Mouse (Mus musculus) hindbrain, embryonic 14.5 days (tissue): Measurements from ENCODE around the gene Rras2. TPM values are rescaled to one million over a fixed set of nuclear protein-coding genes. Genes with fewer than 3 reads are reported as not detected.
A peak's percentile ranks its signal among the peaks of the same experiment; 100 is the strongest.

Source experiments
- ATAC-seq: fragments of 200-750 bp; cut with Nextera tagmentation; 2 replicates; pipeline ENCODE4 v1.8.0; 2017; ENCODE audit warnings: moderate number of reproducible peaks, mild to moderate bottlenecking, moderate TSS enrichment, moderate library complexity; ENCODE audit not compliant: low FRiP score
- DNase-seq: peaks from one replicate; pipeline ENCODE4 v3.0.0-alpha.2; 2015; ENCODE audit warnings: low spot score
- H3K27ac ChIP-seq: fragments of 300-500 bp; sonication (generic); 2 replicates; pipeline ENCODE4 v1.5.1; 2014; ENCODE audit warnings: mild to moderate bottlenecking, moderate library complexity
- H3K27me3 ChIP-seq: fragments of 300-500 bp; sonication (generic); 2 replicates; pipeline ENCODE4 v1.6.1; 2014; ENCODE audit warnings: mild to moderate bottlenecking, low read length, mixed read lengths; ENCODE audit not compliant: control insufficient read depth, insufficient read depth
- H3K36me3 ChIP-seq: fragments of 300-500 bp; sonication (generic); replicated peaks from 2 replicates; pipeline ENCODE4 v1.6.1; 2014; ENCODE audit not compliant: control insufficient read depth, insufficient read depth
- H3K4me1 ChIP-seq: fragments of 300-500 bp; sonication (generic); replicated peaks from 2 replicates; pipeline ENCODE4 v1.6.1; 2014; ENCODE audit warnings: antibody characterized with exemption, low read length, mixed read lengths; ENCODE audit not compliant: control insufficient read depth, insufficient read depth
- H3K4me2 ChIP-seq: fragments of 300-500 bp; sonication (generic); replicated peaks from 2 replicates; pipeline ENCODE4 v1.6.1; 2014; ENCODE audit warnings: mild to moderate bottlenecking, moderate library complexity
- H3K4me3 ChIP-seq: fragments of 300-500 bp; sonication (generic); replicated peaks from 2 replicates; pipeline ENCODE4 v1.5.1; 2014; ENCODE audit warnings: mild to moderate bottlenecking, low read length
- H3K9ac ChIP-seq: fragments of 300-500 bp; sonication (generic); 2 replicates; pipeline ENCODE4 v1.6.1; 2014
- H3K9me3 ChIP-seq: fragments of 300-500 bp; sonication (generic); 2 replicates; pipeline ENCODE4 v1.6.1; 2016; ENCODE audit warnings: low read length; ENCODE audit not compliant: control insufficient read depth
- WGBS: fragments of 180-500 bp; shearing (Covaris S2); extraction: QIAGEN DNeasy Blood & Tissue Kit; methylation state at CpG from one replicate; pipeline ENCODE4 v1.1.7; 2014; 5-methylcytosine and 5-hydroxymethylcytosine counted together
- polyA plus RNA-seq: library from polyadenylated mRNA; unstranded; fragments of >200 nt; fragmentation: Nextera tagmentation; extraction: Ambion mirVana; gene quantifications from 2 replicates; pipeline ENCODE4 v1.2.1, GENCODE M21; 2014

Gene Rras2
- polyA plus RNA-seq, 1 experiment from 2014 or later: 23.9 TPM

DNA sequence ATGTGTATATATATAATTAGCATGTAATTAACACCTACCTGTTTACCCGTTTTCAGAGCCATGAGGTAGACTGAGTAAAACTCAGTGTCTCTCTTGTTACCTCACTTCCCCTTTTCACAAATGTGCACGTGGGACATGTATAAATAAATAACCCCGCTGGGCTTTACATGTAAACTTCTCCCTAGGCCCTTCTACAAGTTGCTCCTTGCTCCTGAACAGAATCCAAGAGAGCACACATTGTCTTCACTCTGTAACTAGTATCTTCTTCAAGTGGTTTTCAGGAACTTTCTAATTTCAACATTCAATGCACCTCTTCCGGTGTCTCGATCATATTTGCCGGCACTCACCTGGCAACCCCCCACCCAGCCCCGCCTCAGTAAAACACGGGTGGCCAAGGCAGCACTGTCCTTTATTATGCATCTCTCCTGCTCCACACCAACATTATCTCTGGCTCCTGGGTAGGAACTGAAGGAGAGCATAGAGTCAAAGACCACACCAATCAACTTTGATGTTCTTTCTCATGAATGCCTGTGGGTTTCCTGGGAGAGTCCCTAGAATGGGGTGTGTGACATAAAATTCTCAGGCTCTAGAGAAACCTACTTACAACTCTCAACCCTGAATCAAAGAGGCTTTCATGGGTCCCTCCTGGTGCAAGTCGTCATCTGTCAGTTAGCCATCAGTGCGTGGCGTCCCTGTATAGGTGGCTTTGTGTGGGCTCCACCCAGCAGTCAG lies 47.7 kb downstream of the Rras2 start:
- H3K4me3 ChIP-seq: no peak overlapping the region
- WGBS: 84% methylated on average over 11 of the region's 11 CpGs
- DNase-seq (no peak), ATAC-seq (no peak)
- no peaks in the 10 kb centered on the region for H3K36me3 ChIP-seq
- H3K27ac ChIP-seq: no peak overlapping the region
- H3K27me3 ChIP-seq: no peaks in the 10 kb centered on the region
- no peaks in the 10 kb centered on the region for H3K9me3 ChIP-seq
- no peak overlapping the region for H3K4me2 ChIP-seq
- H3K9ac ChIP-seq: no peak overlapping the region
- H3K4me1 ChIP-seq: peaks cover 18% of the 10 kb centered on the region; the same call in 1 of the 2 replicates

DNA sequence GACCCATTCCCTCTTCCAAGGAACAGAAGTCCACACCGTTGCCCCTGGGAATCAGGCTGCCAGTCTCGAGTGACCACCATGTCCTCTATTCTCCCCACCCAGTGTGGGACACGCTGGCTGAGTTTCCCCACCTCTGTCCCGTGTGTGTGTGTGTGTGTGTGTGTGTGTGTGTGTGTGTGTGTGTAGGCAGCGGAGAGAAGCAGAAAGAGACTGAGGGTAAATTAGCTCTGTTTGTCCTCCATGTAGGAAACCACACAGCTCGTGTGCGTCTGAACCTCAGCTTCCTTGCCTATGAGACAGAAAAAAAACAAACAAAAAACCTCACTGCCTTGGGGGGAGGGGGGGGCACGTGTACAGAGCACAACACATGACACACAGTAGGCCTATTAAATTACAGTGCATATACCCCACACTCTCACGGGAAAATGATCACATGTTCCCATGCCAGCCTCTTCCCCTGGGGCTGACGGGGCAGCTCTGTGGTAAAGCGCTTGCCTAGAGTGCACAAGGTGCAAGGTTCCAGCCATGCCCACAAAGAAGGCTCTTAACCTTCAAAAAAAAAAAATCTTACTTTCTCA lies 48.5 kb downstream of the Rras2 start:
- H3K9me3 ChIP-seq: no peaks in the 10 kb centered on the region
- no peak for ATAC-seq
- WGBS: 78% methylated on average over 11 of the region's 11 CpGs
- no peaks in the 10 kb centered on the region for H3K27me3 ChIP-seq
- no peak overlapping the region for H3K4me2 ChIP-seq
- no peak for DNase-seq
- no peak overlapping the region for H3K9ac ChIP-seq
- no peaks in the 10 kb centered on the region for H3K36me3 ChIP-seq
- H3K27ac ChIP-seq: no peak overlapping the region
- peaks cover 18% of the 10 kb centered on the region; the same call in 1 of the 2 replicates for H3K4me1 ChIP-seq
- H3K4me3 ChIP-seq: no peak overlapping the region

DNA sequence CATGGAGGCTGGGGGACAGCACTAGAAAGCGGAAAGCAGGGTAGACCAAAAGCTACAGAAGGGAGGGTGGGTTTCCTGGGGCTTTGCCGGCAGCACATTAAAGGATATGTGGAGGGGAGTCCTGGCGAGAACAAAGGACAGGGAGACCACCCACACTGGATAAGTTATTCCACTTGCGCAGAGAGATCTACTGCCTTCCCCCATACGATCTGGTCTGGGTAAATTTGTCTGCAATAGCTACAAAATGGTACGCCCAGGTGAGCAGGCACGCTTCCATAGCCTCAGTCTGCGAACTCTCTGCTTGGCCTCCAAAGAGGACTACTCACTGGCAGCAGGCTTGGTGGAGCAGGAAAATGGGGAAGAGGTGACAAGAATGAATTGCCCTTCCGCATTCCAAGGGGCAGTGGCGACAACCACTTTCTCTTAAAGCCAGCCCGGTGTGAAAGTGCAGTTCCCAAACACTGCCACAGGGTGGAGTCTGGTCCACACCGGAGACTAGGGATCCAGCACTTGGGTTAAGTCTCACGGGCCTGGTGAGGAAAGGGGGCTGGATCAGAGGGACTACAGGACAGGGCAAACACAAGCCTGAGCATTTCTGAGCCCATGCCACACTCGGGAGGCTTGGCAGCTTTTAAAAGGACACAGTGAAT lies 50.9 kb downstream of the Rras2 start:
- 6% methylated on average over 14 of the region's 14 CpGs for WGBS
- peak; percentile 80; the same call in 1 of the 2 replicates for ATAC-seq

DNA sequence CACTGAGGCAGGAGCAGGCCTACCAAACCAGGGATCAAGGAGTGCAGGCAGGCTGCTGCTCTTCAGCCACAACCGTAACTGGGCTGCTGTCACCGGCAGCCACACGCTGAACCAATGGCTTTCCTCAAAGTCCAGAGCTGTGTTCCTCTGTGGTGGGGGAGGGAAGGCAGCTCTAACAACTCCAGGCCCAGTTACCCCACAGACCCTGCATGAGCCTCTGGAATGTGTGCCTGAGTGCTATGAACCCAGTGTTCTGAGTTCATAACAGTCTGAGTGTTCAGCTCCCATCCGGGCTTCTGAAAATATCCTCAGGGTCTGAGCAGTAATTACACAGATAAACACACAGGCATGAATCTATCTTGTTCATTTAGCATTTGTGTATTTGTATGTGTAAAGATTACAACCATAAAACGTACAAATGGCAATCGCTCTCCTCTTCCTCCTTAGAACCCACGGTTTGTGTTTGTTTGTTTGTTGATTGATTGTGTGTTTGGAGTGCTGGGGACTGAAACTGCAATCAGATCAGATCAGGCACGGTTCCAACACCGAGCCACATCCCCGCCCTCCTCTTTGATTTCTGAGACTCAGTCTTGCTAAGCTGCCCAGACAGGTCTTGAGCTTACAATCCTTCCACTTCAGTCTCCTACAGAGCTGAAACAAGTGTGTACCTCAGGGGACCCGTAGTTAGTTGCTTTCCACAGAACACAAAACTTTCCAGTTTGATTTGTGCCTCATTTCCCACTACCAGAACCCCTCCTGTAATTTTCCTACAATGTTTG lies 52.0 kb downstream of the Rras2 start:
- Histone ChIP-seq H3K4me2 (no peak overlapping the region), H3K36me3 (no peaks in the 10 kb centered on the region), H3K9ac (no peak overlapping the region), H3K4me1 (peaks cover 9% of the 10 kb centered on the region; the same call in 1 of the 2 replicates), H3K27ac (no peak overlapping the region), H3K4me3 (no peak overlapping the region), H3K9me3 (no peaks in the 10 kb centered on the region), H3K27me3 (no peaks in the 10 kb centered on the region)
- no peak for DNase-seq
- 49% methylated on average over 11 of the region's 11 CpGs for WGBS
- ATAC-seq: no peak

More for the DNA sequence above, 50.9 kb downstream of the Rras2 start:
- H3K4me3 ChIP-seq: peak overlapping the region; percentile 15; the same call in 1 of the 2 replicates
- peaks cover 14% of the 10 kb centered on the region; the same call in 1 of the 2 replicates for H3K4me1 ChIP-seq
- H3K4me2 ChIP-seq: peak overlapping the region; percentile 36
- no peak overlapping the region for H3K27ac ChIP-seq
- no peaks in the 10 kb centered on the region for H3K36me3 ChIP-seq
- H3K9me3 ChIP-seq: no peaks in the 10 kb centered on the region
- peak; percentile 83 for DNase-seq
- H3K27me3 ChIP-seq: no peaks in the 10 kb centered on the region
- H3K9ac ChIP-seq: peak overlapping the region; percentile 10; the same call in 1 of the 2 replicates

DNA sequence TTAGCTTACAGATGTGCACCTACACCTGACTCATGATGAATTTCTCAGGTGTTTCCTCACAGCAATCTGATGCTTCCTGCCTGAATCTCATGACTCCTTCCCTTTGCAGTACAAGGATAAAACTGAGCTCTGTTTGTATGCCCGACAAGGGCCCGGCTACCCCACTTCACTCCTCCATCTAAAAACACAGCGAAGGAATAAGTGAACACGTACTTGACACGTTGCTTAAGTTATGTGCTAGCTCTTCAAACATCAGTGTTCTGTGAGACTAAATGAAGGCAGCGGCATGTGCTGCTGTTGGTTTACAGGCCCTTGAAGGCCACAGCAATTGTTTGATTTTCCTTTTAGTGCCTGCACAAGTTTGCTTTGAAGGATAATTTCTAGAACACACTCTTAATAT lies 53.6 kb downstream of the Rras2 start:
- H3K36me3 ChIP-seq: no peaks in the 10 kb centered on the region
- ATAC-seq (no peak), DNase-seq (no peak)
- H3K9me3 ChIP-seq: no peaks in the 10 kb centered on the region
- H3K4me3 ChIP-seq: no peak overlapping the region
- H3K4me1 ChIP-seq: peaks cover 9% of the 10 kb centered on the region; the same call in 1 of the 2 replicates
- no peak overlapping the region for H3K27ac ChIP-seq
- no peaks in the 10 kb centered on the region for H3K27me3 ChIP-seq
- no peak overlapping the region for H3K9ac ChIP-seq
- no peak overlapping the region for H3K4me2 ChIP-seq
- 88% methylated on average over 6 of the region's 6 CpGs for WGBS

DNA sequence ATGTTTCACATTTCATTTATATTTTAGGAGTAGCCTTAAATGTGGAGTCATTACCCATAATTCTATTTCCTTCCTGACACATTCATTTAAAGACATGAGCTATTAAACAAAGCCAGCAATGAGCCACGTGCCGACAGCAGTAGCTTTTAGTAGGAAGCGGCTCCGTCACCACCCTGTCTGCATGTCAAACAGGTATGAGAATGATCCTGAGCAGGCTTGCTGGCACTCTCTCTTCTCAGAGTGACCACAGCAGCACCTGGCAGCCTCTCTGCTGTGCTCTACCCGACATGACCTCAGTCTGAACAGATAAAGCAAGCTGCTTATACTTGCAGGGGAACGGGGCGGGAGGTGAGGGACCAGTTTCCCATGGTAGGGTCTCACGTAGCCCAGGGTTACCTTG lies 54.0 kb downstream of the Rras2 start:
- no peaks in the 10 kb centered on the region for H3K27me3 ChIP-seq
- no peak overlapping the region for H3K4me2 ChIP-seq
- no peak overlapping the region for H3K27ac ChIP-seq
- peaks cover 9% of the 10 kb centered on the region; the same call in 1 of the 2 replicates for H3K4me1 ChIP-seq
- H3K4me3 ChIP-seq: no peak overlapping the region
- H3K9me3 ChIP-seq: no peaks in the 10 kb centered on the region
- no peaks in the 10 kb centered on the region for H3K36me3 ChIP-seq
- no peak for DNase-seq
- ATAC-seq: no peak
- no peak overlapping the region for H3K9ac ChIP-seq
- 70% methylated on average over 8 of the region's 8 CpGs for WGBS

DNA sequence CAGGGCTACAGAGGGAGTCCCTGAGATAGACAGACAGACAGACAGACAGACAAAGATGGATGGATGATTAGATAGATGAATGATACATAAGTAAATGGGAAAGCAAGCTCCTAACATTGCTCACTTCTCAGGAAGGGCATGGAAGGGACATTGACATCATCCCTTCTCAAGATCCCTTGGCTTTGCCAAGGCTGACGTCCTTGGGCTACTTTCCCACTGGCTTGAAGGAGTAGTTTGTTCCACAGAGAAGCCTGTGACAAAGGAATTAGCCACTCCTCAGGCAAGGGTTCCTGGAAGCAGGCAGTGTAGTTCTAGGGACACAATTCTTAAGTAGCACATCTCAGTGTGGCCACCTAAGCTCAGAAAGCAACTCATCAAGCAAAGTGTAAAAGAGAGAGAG lies 55.1 kb downstream of the Rras2 start:
- Histone ChIP-seq H3K9ac (no peak overlapping the region), H3K4me1 (peaks cover 9% of the 10 kb centered on the region; the same call in 1 of the 2 replicates), H3K4me2 (no peak overlapping the region), H3K9me3 (no peaks in the 10 kb centered on the region), H3K36me3 (no peaks in the 10 kb centered on the region), H3K27me3 (no peaks in the 10 kb centered on the region), H3K27ac (no peak overlapping the region), H3K4me3 (no peak overlapping the region)
- no peak for ATAC-seq
- no peak for DNase-seq
- WGBS: 70% methylated on average over 1 of the region's 1 CpGs

DNA sequence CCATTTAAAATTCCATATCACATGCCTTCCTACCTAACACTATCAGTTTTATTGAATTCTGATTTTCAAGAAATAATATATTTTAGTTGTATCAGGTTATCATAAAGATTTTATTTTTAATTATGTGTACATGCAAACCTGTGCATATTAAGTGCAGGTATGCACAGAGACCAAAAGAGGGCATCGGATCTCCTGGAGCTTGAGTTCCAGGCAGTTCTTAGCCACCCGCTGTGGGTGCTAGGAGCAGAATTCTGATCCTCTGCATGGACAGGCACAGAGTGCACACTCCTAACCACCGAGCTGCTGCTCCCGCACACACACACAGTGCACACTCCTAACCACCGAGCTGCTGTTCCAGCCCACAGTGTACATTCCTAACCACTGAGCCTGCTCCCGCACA lies 57.1 kb downstream of the Rras2 start:
- DNase-seq: no peak
- 97% methylated on average over 6 of the region's 6 CpGs for WGBS
- no peaks in the 10 kb centered on the region for H3K27me3 ChIP-seq
- H3K9me3 ChIP-seq: no peaks in the 10 kb centered on the region
- H3K4me1 ChIP-seq: no peaks in the 10 kb centered on the region
- no peak overlapping the region for H3K4me2 ChIP-seq
- no peak overlapping the region for H3K4me3 ChIP-seq
- ATAC-seq: no peak
- H3K27ac ChIP-seq: no peak overlapping the region
- H3K9ac ChIP-seq: no peak overlapping the region
- no peaks in the 10 kb centered on the region for H3K36me3 ChIP-seq
